Mouse (Mus musculus) embryonic facial prominence, embryonic 12.5 days (tissue): ENCODE results near the gene Kcnj12. TPM values are rescaled to one million over a fixed set of nuclear protein-coding genes. Genes with fewer than 3 reads are reported as not detected.
A peak's percentile ranks its signal among the peaks of the same experiment; 100 is the strongest.

ENCODE experiments used
- ATAC-seq: fragments of 200-750 bp; cut with Nextera tagmentation; 2 replicates; pipeline ENCODE4 v1.8.0; 2017; ENCODE audit not compliant: insufficient number of reproducible peaks, insufficient read depth, low FRiP score, low TSS enrichment
- H3K27ac ChIP-seq: fragments of 300-500 bp; sonication (generic); 2 replicates; pipeline ENCODE4 v1.5.1; 2016; ENCODE audit warnings: mild to moderate bottlenecking
- H3K27me3 ChIP-seq: fragments of 300-500 bp; sonication (generic); 2 replicates; pipeline ENCODE4 v1.6.1; 2016; ENCODE audit warnings: mild to moderate bottlenecking, moderate library complexity
- H3K36me3 ChIP-seq: fragments of 300-500 bp; sonication (generic); 2 replicates; pipeline ENCODE4 v1.6.1; 2016; ENCODE audit warnings: mild to moderate bottlenecking
- H3K4me1 ChIP-seq: fragments of 300-500 bp; sonication (generic); 2 replicates; pipeline ENCODE4 v1.6.1; 2016
- H3K4me2 ChIP-seq: fragments of 300-500 bp; sonication (generic); replicated peaks from 2 replicates; pipeline ENCODE4 v1.6.1; 2016; ENCODE audit warnings: mild to moderate bottlenecking, moderate library complexity
- H3K4me3 ChIP-seq: fragments of 300-500 bp; sonication (generic); 2 replicates; pipeline ENCODE4 v1.5.1; 2016; ENCODE audit warnings: mild to moderate bottlenecking
- H3K9ac ChIP-seq: fragments of 300-500 bp; sonication (generic); 2 replicates; pipeline ENCODE4 v1.6.1; 2016; ENCODE audit warnings: mild to moderate bottlenecking, moderate library complexity
- H3K9me3 ChIP-seq: fragments of 300-500 bp; sonication (generic); 2 replicates; pipeline ENCODE4 v1.6.1; 2016; ENCODE audit warnings: mild to moderate bottlenecking, moderate library complexity
- WGBS: fragments of 180-500 bp; shearing (Covaris S2); methylation state at CpG from one replicate; pipeline ENCODE4 v1.1.7; 2016; 5-methylcytosine and 5-hydroxymethylcytosine counted together
- polyA plus RNA-seq: library from polyadenylated mRNA; unstranded; fragments of >200 nt; fragmentation: Nextera tagmentation; extraction: Ambion mirVana; gene quantifications from 2 replicates; pipeline ENCODE4 v1.2.1, GENCODE M21; 2016

The Kcnj12 gene
- polyA plus RNA-seq, 1 experiment from 2014 or later: 3.9 TPM

DNA sequence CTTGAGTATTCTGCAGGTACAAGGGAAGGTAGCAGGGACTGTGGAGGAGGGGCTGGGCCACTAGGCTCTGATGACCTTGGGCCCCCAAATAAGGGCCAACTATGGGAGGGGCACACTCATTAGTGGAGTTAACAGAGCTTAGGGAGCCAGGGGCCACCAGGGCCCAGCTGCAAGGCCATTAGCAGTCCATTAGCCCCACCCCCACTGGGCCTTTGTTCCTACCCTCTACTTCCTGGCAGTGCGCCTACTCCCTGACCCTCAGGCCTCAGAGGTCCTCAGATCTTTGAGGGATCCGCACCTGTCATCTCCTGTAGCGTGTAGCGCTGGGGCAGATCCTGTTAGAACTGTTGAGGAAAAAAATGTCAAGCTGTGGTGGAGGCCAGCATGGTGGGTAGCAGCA, 18.3 kb upstream of the Kcnj12 start:
- 0 out of 2 replicates have a peak, but pooled peaks have one; percentile 28 for ATAC-seq
- no peaks in the 10 kb centered on the region for H3K9me3 ChIP-seq

GRCm38 (mm10) chr11:61004781-61005180, 17.6 kb upstream of the Kcnj12 start:
- no peak for ATAC-seq
- Histone ChIP-seq H3K4me3 (no peak overlapping the region), H3K27ac (no peak overlapping the region), H3K4me2 (no peak overlapping the region), H3K36me3 (no peaks in the 10 kb centered on the region), H3K9ac (no peak overlapping the region), H3K4me1 (peaks cover 3% of the 10 kb centered on the region; the same call in 1 of the 2 replicates), H3K27me3 (0 out of 2 replicates have a peak, but pooled peaks cover under 1% of the 10 kb centered on the region), H3K9me3 (no peaks in the 10 kb centered on the region)
- 61% methylated on average over 5 of the region's 5 CpGs for WGBS

More for the DNA sequence above, 18.3 kb upstream of the Kcnj12 start:
- no peak overlapping the region for H3K9ac ChIP-seq
- 48% methylated on average over 4 of the region's 4 CpGs for WGBS
- H3K4me2 ChIP-seq: no peak overlapping the region
- H3K27me3 ChIP-seq: 0 out of 2 replicates have a peak, but pooled peaks cover 3% of the 10 kb centered on the region
- peaks cover 3% of the 10 kb centered on the region; the same call in 1 of the 2 replicates for H3K4me1 ChIP-seq
- no peak overlapping the region for H3K4me3 ChIP-seq
- no peaks in the 10 kb centered on the region for H3K36me3 ChIP-seq
- H3K27ac ChIP-seq: no peak overlapping the region

GRCm38 (mm10) chr11:61005345-61005744, 17.0 kb upstream of the Kcnj12 start:
- no peak overlapping the region for H3K9ac ChIP-seq
- no peaks in the 10 kb centered on the region for H3K36me3 ChIP-seq
- H3K27me3 ChIP-seq: no peaks in the 10 kb centered on the region
- no peak overlapping the region for H3K4me3 ChIP-seq
- H3K9me3 ChIP-seq: no peaks in the 10 kb centered on the region
- no peak overlapping the region for H3K4me2 ChIP-seq
- H3K4me1 ChIP-seq: peaks cover 3% of the 10 kb centered on the region; the same call in 1 of the 2 replicates
- H3K27ac ChIP-seq: 0 out of 2 replicates have a peak overlapping the region, but pooled peaks have one; percentile 13
- no peak for ATAC-seq
- WGBS: 25% methylated on average over 6 of the region's 6 CpGs

GRCm38 (mm10) chr11:61011736-61012294, 10.5 kb upstream of the Kcnj12 start:
- ATAC-seq: no peak
- no peak overlapping the region for H3K9ac ChIP-seq
- no peak overlapping the region for H3K4me2 ChIP-seq
- no peaks in the 10 kb centered on the region for H3K27me3 ChIP-seq
- no peaks in the 10 kb centered on the region for H3K9me3 ChIP-seq
- H3K4me1 ChIP-seq: peaks cover 6% of the 10 kb centered on the region
- H3K4me3 ChIP-seq: no peak overlapping the region
- 14% methylated on average over 9 of the region's 9 CpGs for WGBS
- no peaks in the 10 kb centered on the region for H3K36me3 ChIP-seq
- H3K27ac ChIP-seq: no peak overlapping the region

- peaks cover 9% of the 10 kb centered on the region for H3K4me1 ChIP-seq
- peaks cover 29% of the 10 kb centered on the region for H3K27me3 ChIP-seq
- no peak overlapping the region for H3K9ac ChIP-seq
- no peak for ATAC-seq
- no peaks in the 10 kb centered on the region for H3K36me3 ChIP-seq
- 13% methylated on average over 8 of the region's 8 CpGs for WGBS
- no peak overlapping the region for H3K27ac ChIP-seq
- H3K4me2 ChIP-seq: no peak overlapping the region
- H3K9me3 ChIP-seq: no peaks in the 10 kb centered on the region
- H3K4me3 ChIP-seq: no peak overlapping the region
These were observed 5.4 kb upstream of the Kcnj12 start for GRCm38 (mm10) chr11:61016866-61017398.

GRCm38 (mm10) chr11:61021129-61021528, 1.2 kb upstream of the Kcnj12 start:
- no peak overlapping the region for H3K4me3 ChIP-seq
- peaks cover 67% of the 10 kb centered on the region for H3K27me3 ChIP-seq
- no peak overlapping the region for H3K27ac ChIP-seq
- H3K36me3 ChIP-seq: no peaks in the 10 kb centered on the region
- no peak overlapping the region for H3K9ac ChIP-seq
- H3K4me1 ChIP-seq: peaks cover 23% of the 10 kb centered on the region
- no peak overlapping the region for H3K4me2 ChIP-seq
- 66% methylated on average over 5 of the region's 5 CpGs for WGBS
- no peaks in the 10 kb centered on the region for H3K9me3 ChIP-seq
- no peak for ATAC-seq

GRCm38 (mm10) chr11:61021676-61022549, 451 bp upstream of the Kcnj12 start:
- no peak for ATAC-seq
- peaks cover 70% of the 10 kb centered on the region for H3K27me3 ChIP-seq
- peak overlapping the region; percentile 99 for H3K4me2 ChIP-seq
- H3K4me3 ChIP-seq: peak overlapping the region; percentile 60
- H3K4me1 ChIP-seq: peaks cover 21% of the 10 kb centered on the region
- peak overlapping the region; percentile 47 for H3K9ac ChIP-seq
- 2% methylated on average over 68 of the region's 68 CpGs for WGBS
- H3K36me3 ChIP-seq: no peaks in the 10 kb centered on the region
- no peak overlapping the region for H3K27ac ChIP-seq
- H3K9me3 ChIP-seq: no peaks in the 10 kb centered on the region

DNA sequence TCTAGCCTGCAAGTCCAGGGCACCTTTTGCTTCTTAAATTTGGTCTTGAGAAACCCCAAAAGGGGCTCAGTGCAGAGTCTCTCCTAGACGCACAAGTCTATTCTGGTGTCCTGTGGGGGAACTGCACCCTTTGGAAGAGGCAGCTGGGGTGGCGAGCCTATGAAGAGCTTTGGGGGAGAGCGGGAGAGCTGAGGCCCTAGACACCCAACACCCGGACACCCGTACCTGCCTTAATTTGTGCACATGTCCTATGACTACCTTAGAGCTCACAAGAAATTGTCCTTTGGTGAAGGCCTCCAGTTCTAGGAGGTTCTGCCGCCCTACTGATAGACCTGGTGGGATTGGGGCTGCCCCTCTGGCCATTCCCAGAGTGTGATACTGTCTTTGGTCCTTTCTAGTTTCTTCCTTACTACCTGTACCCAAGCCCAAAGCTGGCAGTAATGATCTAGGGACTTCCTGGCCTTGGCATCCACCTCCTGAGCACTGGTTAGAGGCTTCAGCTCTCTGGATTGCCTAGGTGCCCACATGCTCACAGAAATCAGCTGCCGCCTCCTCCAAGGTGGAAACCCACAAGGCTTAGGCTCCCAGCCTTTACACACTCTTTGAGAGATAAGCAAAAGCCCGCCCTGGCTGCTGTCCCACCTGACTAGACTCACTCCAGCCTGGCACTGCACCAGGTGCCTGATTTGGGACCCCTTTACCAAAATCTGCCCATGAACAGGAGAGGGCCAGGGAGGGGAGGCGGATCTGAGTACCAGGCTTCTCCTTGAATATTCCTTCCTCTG, 1.2 kb downstream of the Kcnj12 start:
- Histone ChIP-seq H3K4me2 (peak overlapping the region; percentile 99), H3K9me3 (no peaks in the 10 kb centered on the region), H3K4me3 (peak overlapping the region; percentile 60), H3K36me3 (no peaks in the 10 kb centered on the region), H3K9ac (no peak overlapping the region), H3K27me3 (peaks cover 67% of the 10 kb centered on the region), H3K4me1 (peaks cover 23% of the 10 kb centered on the region), H3K27ac (no peak overlapping the region)
- 50% methylated on average over 9 of the region's 9 CpGs for WGBS
- ATAC-seq: no peak

- Histone ChIP-seq H3K9ac (no peak overlapping the region), H3K27ac (no peak overlapping the region), H3K36me3 (no peaks in the 10 kb centered on the region), H3K4me2 (no peak overlapping the region), H3K4me1 (peaks cover 23% of the 10 kb centered on the region), H3K4me3 (no peak overlapping the region), H3K27me3 (peaks cover 66% of the 10 kb centered on the region), H3K9me3 (no peaks in the 10 kb centered on the region)
- 63% methylated on average over 6 of the region's 6 CpGs for WGBS
- ATAC-seq: no peak
These were observed 2.0 kb downstream of the Kcnj12 start for GRCm38 (mm10) chr11:61024388-61024787.

GRCm38 (mm10) chr11:61024996-61025395, 2.6 kb downstream of the Kcnj12 start:
- Histone ChIP-seq H3K9ac (no peak overlapping the region), H3K4me3 (no peak overlapping the region), H3K9me3 (no peaks in the 10 kb centered on the region), H3K4me2 (no peak overlapping the region), H3K4me1 (peaks cover 23% of the 10 kb centered on the region), H3K27me3 (peaks cover 62% of the 10 kb centered on the region), H3K36me3 (no peaks in the 10 kb centered on the region), H3K27ac (no peak overlapping the region)
- 50% methylated on average over 6 of the region's 6 CpGs for WGBS
- no peak for ATAC-seq

- no peaks in the 10 kb centered on the region for H3K36me3 ChIP-seq
- H3K9ac ChIP-seq: no peak overlapping the region
- no peaks in the 10 kb centered on the region for H3K9me3 ChIP-seq
- peaks cover 23% of the 10 kb centered on the region for H3K4me1 ChIP-seq
- no peak overlapping the region for H3K27ac ChIP-seq
- H3K4me3 ChIP-seq: no peak overlapping the region
- H3K27me3 ChIP-seq: peaks cover 57% of the 10 kb centered on the region
- no peak overlapping the region for H3K4me2 ChIP-seq
- 68% methylated on average over 7 of the region's 7 CpGs for WGBS
- ATAC-seq: no peak
These were observed 3.2 kb downstream of the Kcnj12 start for GRCm38 (mm10) chr11:61025594-61025993.
